ENCODE assay signal across 8 mouse cellular contexts in the genomic region with DNA sequence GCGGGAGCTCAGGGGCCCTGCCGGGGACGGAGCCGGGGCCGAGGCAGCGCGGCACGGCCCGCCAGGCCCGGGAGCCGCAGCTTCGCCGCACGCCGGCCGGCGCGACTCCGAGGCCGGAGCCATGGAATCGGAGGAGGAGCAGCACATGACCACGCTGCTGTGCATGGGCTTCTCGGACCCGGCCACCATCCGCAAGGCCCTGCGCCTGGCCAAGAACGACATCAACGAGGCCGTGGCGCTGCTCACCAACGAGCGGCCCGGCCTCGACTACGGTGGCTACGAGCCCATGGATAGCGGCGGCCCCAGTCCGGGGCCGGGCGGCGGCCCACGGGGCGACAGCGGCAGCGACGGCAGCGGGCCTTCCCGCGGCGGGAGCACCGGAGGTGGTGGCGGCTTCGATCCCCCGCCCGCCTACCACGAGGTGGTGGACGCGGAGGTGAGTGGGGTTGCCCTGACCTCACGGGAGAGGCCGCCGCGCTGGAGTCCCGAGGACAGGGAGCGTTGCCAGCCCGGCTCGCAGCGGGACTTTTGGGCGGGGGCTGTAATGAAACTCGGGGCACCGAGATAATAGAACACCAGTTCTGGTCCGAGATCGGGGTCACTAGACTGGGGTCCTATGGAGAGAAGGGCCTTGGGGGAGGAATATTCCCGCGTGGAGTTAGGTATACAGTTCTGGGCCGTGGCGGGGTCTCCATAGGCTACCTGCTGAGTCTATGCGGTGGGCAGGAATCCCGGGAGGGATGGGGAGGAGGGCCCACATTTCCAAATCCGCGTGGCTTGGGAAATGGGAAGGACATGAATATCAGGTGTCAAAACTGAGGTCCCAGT. TPM values are rescaled to one million over a fixed set of nuclear protein-coding genes. Genes with fewer than 3 reads are reported as not detected.
DNase-seq lines count a peak whose midpoint lies in the region; ATAC-seq and TF ChIP-seq lines count a peak whose summit lies in the region.

No protein-coding gene starts in this region.

- TF ChIP-seq CTCF in liver, embryonic 14.5 days (IDR thresholded peaks at IDR 0.05; ENCODE audit: low read depth): no peak

- H3K9ac ChIP-seq in kidney, embryonic 14.5 days (ENCODE audit: low read depth, low read length): peak overlapping the region; percentile 98
- peak overlapping the region; percentile 90 for H3K9ac ChIP-seq in liver, embryonic 14.5 days (replicated peaks)

- H3K4me2 ChIP-seq in kidney, embryonic 14.5 days (replicated peaks; ENCODE audit: low read depth, low read length): peak overlapping the region; percentile 88
- peak overlapping the region; percentile 98 for H3K4me2 ChIP-seq in liver, embryonic 14.5 days (ENCODE audit: low read depth)

- H3K9me3 ChIP-seq in erythroblast, embryonic 14.5 days (ENCODE audit: control insufficient read depth, low read length): no peaks in the 10 kb centered on the region
- no peaks in the 10 kb centered on the region for H3K9me3 ChIP-seq in heart, embryonic 10.5 days
- no peaks in the 10 kb centered on the region for H3K9me3 ChIP-seq in kidney, embryonic 14.5 days (ENCODE audit: control insufficient read depth, low read length)
- no peaks in the 10 kb centered on the region for H3K9me3 ChIP-seq in liver, embryonic 14.5 days (ENCODE audit: control insufficient read depth, low read length)

- TF ChIP-seq EP300 in liver, embryonic 14.5 days (IDR thresholded peaks at IDR 0.05; ENCODE audit: low read depth): no peak

- no peaks in the 10 kb centered on the region for H3K27me3 ChIP-seq in erythroblast, embryonic 14.5 days (ENCODE audit: control insufficient read depth)
- H3K27me3 ChIP-seq in heart, embryonic 10.5 days (ENCODE audit: insufficient read depth, poor library complexity, severe bottlenecking): no peaks in the 10 kb centered on the region
- H3K27me3 ChIP-seq in kidney, embryonic 14.5 days (ENCODE audit: control insufficient read depth, insufficient read depth, low read length): no peaks in the 10 kb centered on the region
- no peaks in the 10 kb centered on the region for H3K27me3 ChIP-seq in liver, embryonic 14.5 days (ENCODE audit: control insufficient read depth, insufficient read depth, low read length)

- H3K4me3 ChIP-seq in erythroblast, embryonic 14.5 days (replicated peaks): peak overlapping the region; percentile 100
- peak overlapping the region; percentile 98 for H3K4me3 ChIP-seq in heart, embryonic 10.5 days
- peak overlapping the region; percentile 94 for H3K4me3 ChIP-seq in kidney, embryonic 14.5 days (ENCODE audit: low read length)
- H3K4me3 ChIP-seq in liver, embryonic 14.5 days (ENCODE audit: insufficient read depth in 1 of 2, low read depth in 2 of 2, low read length in 2 of 2): peak overlapping the region; percentile 80 to 88

- H3K4me1 ChIP-seq in erythroblast, embryonic 14.5 days (ENCODE audit: control insufficient read depth): peaks cover 79% of the 10 kb centered on the region
- peaks cover 36% of the 10 kb centered on the region for H3K4me1 ChIP-seq in heart, embryonic 10.5 days
- H3K4me1 ChIP-seq in kidney, embryonic 14.5 days (ENCODE audit: control insufficient read depth, insufficient read depth, low read length): peaks cover 31% of the 10 kb centered on the region
- H3K4me1 ChIP-seq in liver, embryonic 14.5 days (replicated peaks; ENCODE audit: control insufficient read depth in 2 of 2, insufficient read depth in 2 of 2, low read length in 1 of 2): peaks cover 25 to 33% of the 10 kb centered on the region in 2 experiments

- peak; percentile 73 for ATAC-seq in kidney, embryonic 14.5 days (ENCODE audit: low FRiP score, low TSS enrichment)
- peak; percentile 66 for ATAC-seq in liver, embryonic 14.5 days (ENCODE audit: insufficient read depth)

- peak overlapping the region; percentile 100 for H3K27ac ChIP-seq in heart, embryonic 10.5 days
- peak overlapping the region; percentile 88 for H3K27ac ChIP-seq in kidney, embryonic 14.5 days (ENCODE audit: low read depth, low read length)
- peak overlapping the region; percentile 84 for H3K27ac ChIP-seq in liver, embryonic 14.5 days

- H3K36me3 ChIP-seq in erythroblast, embryonic 14.5 days (ENCODE audit: control insufficient read depth): peaks cover 34% of the 10 kb centered on the region
- H3K36me3 ChIP-seq in heart, embryonic 10.5 days: no peaks in the 10 kb centered on the region
- no peaks in the 10 kb centered on the region; the same call in 1 of the 2 replicates for H3K36me3 ChIP-seq in kidney, embryonic 14.5 days (ENCODE audit: control insufficient read depth, insufficient read depth, low read length)
- H3K36me3 ChIP-seq in liver, embryonic 14.5 days (replicated peaks; ENCODE audit: control insufficient read depth, insufficient read depth, low read depth): no peaks in the 10 kb centered on the region

- WGBS in heart, embryonic 10.5 days: under 1% methylated on average over 81 of the region's 81 CpGs
- WGBS in kidney, embryonic 14.5 days: under 1% methylated on average over 63 of the region's 81 CpGs
- under 1% methylated on average over 81 of the region's 81 CpGs for WGBS in liver, embryonic 14.5 days (ENCODE audit: insufficient replicate concordance)

- peak; percentile 64 for DNase-seq in CD4-positive helper T cell, adult 2 months (ENCODE audit: low read depth, low spot score)
- DNase-seq in adrenal gland, postnatal 4 days (ENCODE audit: low spot score in 2 of 2): peak; percentile 21 to 31
- DNase-seq in heart, embryonic 10.5 days (ENCODE audit: low spot score): peak; percentile 81
- DNase-seq in liver, embryonic 14.5 days (ENCODE audit: low read depth in 3 of 3, low spot score in 3 of 3): no peak
- DNase-seq in neural tube, embryonic 10.5 days (ENCODE audit: extremely low spot score, low spot score): peak; percentile 81
- DNase-seq in testis, postnatal 10 days (ENCODE audit: low spot score): peak; percentile 74

RNA-seq across cellular contexts. Expression of a gene that starts 0.6 kb away (rescaled TPM):
- total RNA-seq in adrenal gland, postnatal 4 days (2021): 10 to 100 TPM; 38.6 to 42.1 TPM
- polyA plus RNA-seq in erythroblast, embryonic 14.5 days (2012): 1.2 TPM in 2 replicates
- polyA plus RNA-seq in heart, embryonic 10.5 days (2016; fragmentation: Nextera tagmentation; extraction: Ambion mirVana): 6.7 and 8.7 TPM in 2 replicates
- 15.7 and 16.4 TPM in 2 replicates for polyA plus RNA-seq in kidney, embryonic 14.5 days (2014; fragmentation: Nextera tagmentation; extraction: Ambion mirVana)
- polyA plus RNA-seq in liver, embryonic 14.5 days (2012; rRNA removed): 4.9 and 6.8 TPM in 2 replicates
- polyA plus RNA-seq in liver, embryonic 14.5 days (2014; fragmentation: Nextera tagmentation; extraction: Ambion mirVana): 6.4 and 7.8 TPM in 2 replicates

Comparison
In these comparisons a context has a peak if more than half of its experiments do, and no peak if none do; other contexts are left out.
1. DNase-seq: peak in CD4-positive helper T cell, adult 2 months (single experiment), adrenal gland, postnatal 4 days (2 of 2), heart, embryonic 10.5 days (single experiment), neural tube, embryonic 10.5 days (single experiment) and testis, postnatal 10 days (single experiment); none in liver, embryonic 14.5 days (0 of 3).
2. Peak in every context shown above with its lines, with median percentiles within 50 percentile points of each other: H3K4me3 ChIP-seq and H3K27ac ChIP-seq.